Mouse (Mus musculus) layer of hippocampus, postnatal 25 days (tissue): ENCODE data around the gene Clcn3. TPM values are rescaled to one million over a fixed set of nuclear protein-coding genes. Genes with fewer than 3 reads are reported as not detected.
A peak's percentile ranks its signal among the peaks of the same experiment; 100 is the strongest.

Experiments used
- DNase-seq, 2 experiments: peaks; one replicate each; pipeline ENCODE4 v3.0.0; 2022; ENCODE audit warnings: mixed read lengths in 2 of 2, low spot score in 1 of 2; ENCODE audit errors: extremely low spot score in 1 of 2
- total RNA-seq, 2 experiments: library from RNA; stranded (reverse); gene quantifications; 2 replicates each; pipeline ENCODE4 v1.2.3; 2021

Gene Clcn3
- total RNA-seq, 2 experiments from 2014 or later = 123 to 124 TPM

GRCm38 (mm10) chr8:60954281-60955014 lies 28.7 kb downstream of the Clcn3 start:
- peak; percentile 42 to 55 for DNase-seq

GRCm38 (mm10) chr8:60952803-60953202 lies 30.3 kb downstream of the Clcn3 start:
- no peak for DNase-seq

DNA sequence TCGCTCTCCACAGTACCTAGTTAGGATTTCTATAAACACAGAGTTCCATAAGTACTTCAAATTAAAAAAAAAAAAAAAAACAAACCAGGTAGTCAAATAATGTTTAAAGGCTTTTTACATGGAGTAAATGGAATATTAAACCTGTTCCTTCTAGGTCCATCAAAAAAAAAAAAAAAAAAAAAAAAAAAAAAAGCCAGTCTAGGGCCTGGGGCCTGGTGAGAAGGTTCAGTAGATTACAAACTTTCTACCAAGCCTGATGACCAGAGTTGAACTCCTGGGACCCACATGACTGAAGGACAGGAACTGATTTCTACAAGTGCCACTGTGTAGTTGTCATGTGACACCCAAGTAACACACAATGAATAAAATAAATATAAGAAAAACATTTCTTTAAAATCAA lies 31.3 kb downstream of the Clcn3 start:
- no peak for DNase-seq

- no peak for DNase-seq
These were observed 31.8 kb downstream of the Clcn3 start for GRCm38 (mm10) chr8:60951271-60951670.

DNA sequence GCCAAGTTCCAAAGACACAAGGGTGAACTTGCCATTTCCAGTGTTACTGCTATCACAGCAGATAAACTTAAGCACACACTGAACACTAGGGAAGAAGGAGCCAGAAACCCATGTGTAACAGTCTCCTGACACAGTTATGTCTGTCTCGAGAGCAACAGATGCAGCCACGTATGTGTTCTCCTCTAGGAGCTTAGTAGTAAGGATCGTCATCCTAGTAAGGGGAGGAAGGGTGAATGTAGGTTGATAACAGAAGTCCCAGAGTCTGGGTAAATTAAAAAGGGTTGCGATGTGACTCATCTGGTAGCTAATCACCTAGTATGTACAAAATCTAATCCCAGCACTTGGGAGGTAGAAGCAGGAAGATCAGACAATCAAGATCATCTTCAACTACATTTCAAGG lies 33.2 kb downstream of the Clcn3 start:
- no peak for DNase-seq

DNA sequence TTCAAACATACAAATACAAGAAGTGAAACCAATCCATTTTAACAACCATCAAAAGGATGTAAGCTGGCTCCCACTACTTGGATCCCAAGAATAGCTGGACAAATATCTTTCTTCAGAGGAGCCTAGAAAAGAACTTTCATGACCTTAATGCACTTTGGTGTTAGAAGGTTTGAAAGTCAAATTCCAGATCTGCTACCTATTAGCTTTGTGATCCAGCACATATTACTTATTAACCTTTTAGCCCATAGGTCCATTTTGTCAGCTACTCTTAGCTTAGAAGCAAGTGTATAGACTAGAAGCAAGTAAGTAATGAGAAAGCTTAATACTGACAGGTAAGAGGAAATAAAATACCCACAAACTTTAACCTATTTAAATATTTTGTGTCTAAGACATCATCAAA lies 35.6 kb downstream of the Clcn3 start:
- no peak for DNase-seq

GRCm38 (mm10) chr8:60942867-60943266 lies 40.2 kb downstream of the Clcn3 start:
- no peak for DNase-seq

DNA sequence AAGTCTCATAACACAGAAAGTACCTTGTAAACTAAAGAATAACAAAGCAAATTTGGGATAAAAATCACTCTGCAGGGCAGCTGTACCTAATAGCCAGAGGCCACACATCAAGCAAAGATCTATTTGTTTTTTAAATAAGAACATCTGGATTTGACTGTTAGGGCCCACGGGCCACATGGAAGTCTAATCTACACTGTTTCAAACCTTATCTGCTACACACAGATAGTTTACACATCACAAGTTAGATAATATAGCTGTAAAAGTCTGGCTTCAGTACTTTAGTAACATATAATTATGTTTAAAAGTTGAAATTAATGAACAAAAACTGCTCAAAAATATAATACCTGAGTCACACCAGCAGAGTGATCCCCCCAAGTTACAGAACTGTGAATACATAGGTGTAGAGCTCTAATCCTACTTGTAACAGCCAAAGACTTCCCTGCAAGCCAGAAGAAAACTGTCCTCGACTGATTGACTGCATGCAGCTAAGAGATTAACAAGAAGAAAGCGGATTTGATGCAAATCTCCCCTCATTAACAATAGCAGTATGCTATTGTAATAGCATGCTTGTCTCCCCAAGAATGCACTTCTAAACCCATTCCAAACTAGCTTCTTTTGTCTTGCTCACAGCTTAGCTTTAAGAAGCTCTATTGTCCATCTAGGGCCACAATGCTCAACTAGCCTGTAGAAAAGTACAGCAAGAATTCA lies 44.2 kb downstream of the Clcn3 start:
- no peak for DNase-seq

GRCm38 (mm10) chr8:60933617-60934016 lies 49.5 kb downstream of the Clcn3 start:
- DNase-seq = no peak

DNA sequence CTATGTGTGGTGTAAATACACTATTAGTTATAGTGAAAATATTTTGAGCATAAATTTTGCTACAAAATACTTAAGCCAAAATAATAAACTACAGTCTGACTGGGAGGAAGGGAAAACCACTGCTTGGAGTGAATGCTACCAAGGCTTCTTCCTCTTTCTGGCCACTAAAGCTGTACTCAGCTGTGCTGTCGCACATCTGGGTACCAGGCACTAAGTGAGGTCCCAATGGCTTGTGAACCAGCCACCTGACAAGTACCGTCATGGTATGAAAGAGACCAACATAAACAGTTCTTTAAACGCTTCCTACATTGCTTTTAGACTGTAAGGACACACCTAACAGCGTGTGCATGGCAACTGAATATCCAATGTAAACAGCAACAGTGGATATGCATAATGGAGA lies 62.9 kb downstream of the Clcn3 start:
- DNase-seq = no peak

GRCm38 (mm10) chr8:60919069-60919468 lies 64.0 kb downstream of the Clcn3 start:
- DNase-seq = no peak

DNA sequence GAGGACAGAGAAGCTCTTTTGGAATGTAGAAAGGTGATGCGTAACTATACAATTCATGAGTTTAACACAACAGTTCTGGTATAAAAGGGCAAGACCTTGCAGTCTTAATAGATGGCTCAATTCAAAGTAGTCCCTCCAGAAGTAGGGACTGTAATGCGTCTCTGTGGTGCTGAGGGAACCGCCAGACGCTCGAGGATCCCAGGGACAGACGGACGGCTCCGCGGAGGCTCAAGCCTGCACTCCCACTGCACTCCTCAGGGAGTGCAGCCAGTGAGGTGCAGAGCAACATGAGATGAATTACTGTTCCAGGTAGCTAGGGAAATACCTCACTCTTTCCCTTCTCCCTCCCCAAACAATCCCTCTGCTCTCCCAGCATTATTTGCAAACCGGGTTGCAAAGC lies 70.5 kb downstream of the Clcn3 start:
- no peak for DNase-seq

- no peak for DNase-seq
These were observed 71.0 kb downstream of the Clcn3 start for GRCm38 (mm10) chr8:60912081-60912480.

- no peak for DNase-seq
These were observed 83.0 kb downstream of the Clcn3 start for GRCm38 (mm10) chr8:60900147-60900546.

DNA sequence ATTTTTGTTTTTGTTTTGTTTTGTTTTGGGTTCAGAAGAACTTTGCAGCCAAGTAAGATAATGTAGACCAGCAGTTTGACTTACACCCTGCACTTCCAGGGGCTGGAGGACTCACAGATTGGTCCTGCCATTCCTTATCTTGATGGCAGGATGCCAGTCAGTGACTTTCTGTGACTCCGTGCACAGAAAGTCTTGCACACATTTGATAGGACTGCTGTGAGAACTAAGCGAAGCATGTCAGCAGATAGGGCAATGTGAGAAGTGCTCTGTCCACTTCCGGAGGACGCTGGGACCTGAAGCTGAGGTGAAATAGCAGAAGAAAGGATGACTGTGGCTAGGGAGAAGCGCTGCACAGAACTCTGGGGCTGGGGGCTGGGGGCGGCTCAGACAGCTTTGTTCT lies 87.2 kb downstream of the Clcn3 start:
- no peak for DNase-seq

DNA sequence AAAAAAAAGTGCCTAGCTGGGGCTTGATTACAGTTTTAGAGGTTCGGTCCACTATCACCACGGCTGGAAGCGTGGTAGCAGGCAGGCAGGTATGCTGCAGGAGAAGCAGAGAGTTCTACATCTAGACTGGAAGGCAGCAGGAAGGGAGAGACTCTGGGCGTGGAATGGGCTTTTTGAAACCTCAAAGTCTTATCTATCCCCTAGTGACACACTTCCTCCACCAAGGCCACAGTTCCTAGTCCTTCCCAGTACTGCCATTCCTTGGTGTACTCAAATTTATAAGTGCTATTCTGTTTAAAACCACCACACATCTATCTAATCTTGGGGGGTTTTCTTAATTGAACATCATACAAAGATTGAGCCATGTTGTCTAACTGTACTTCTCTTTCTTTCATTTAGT lies 91.3 kb downstream of the Clcn3 start:
- no peak for DNase-seq

GRCm38 (mm10) chr8:60890520-60890874 lies 92.6 kb downstream of the Clcn3 start:
- DNase-seq = no peak

DNA sequence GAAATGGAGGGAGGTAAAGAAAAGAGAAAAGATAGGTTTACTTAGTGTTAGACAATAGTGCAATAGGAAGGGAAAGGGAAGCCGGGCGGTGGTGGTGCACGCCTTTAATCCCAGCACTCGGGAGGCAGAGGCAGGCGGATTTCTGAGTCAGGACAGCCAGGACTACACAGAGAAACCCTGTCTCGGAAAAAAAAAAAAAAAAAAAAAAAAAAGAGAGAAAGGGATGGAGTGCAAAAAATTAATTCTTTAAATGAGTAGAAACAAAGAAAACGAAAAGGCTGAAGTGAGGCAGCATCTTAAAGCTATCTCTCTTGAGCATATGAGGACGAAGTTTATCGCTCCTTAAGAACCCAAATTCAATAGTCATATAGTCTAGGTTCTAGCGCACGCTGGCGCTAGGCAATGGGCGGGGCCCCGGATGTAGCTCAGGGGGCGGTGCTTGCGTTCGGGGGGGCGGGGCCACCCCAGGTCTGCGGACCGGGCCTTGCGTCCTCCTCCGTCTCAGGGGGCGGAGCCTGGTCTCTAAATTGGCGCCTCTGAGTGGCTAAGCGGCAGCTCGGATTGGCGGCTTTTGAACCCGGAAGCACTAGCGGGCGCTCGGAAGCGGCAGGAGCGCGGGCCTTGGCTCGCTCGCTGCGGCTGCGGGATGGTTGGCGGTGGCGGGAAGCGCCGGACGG lies 93.1 kb downstream of the Clcn3 start, which contains the start of gene Hpf1:
Hpf1 (plus strand) TSS at position 576 of the 677 bp plus-strand sequence.
- DNase-seq = peak; percentile 74 to 77

DNA sequence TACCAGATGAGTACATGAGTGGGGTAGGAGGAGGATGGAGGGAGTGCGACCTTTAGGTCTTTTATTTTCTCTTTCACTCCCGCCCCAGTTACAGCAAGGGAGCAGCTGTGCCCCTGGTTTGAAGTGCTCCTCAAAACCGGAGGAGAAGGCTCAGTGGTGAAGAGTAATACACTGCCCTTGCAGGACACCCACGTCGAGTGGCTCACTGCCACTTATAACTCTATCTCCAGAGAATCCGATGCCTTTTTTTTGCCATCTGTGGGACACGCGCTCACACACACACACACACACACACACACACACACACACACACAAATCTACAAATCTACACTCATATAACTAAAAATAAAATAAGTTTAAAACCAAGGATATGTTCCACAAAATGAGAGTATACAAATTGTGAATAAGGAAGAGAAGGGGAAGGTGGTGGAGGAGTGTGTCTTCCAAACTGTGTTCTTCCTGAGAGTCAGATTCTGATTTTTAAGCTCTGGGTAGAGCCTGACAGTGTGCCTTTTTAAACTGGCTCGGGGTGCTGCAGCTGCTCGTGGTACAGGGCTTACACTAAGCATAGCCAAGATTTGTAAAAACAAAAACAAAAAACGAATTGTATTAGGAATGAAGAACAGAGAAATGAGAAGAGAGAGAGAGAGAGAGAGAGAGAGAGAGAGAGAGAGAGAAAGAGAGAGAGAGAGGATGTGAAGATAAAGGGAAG lies 93.8 kb downstream of the Clcn3 start:
- DNase-seq = no peak

GRCm38 (mm10) chr8:60886736-60887135 lies 96.4 kb downstream of the Clcn3 start:
- no peak for DNase-seq
